Mouse (Mus musculus): ENCODE data around the gene Muc15. TPM values are rescaled to one million over a fixed set of nuclear protein-coding genes. Genes with fewer than 3 reads are reported as not detected.

The Muc15 gene
- not detected for polyA plus RNA-seq (2014; fragmentation: Illumina TruSeq; extraction: RNeasy Lipid Tissue Mini Kit (QIAGEN cat#74804); ENCODE audit: low replicate concordance)

GRCm38 (mm10) chr2:110721290-110721753, at the start of gene Muc15:
Gene Muc15 (plus strand): TSS chr2:110721340.

Other genes with a start within 250 kb of the Muc15 start
- 153 TPM for gene Slc5a12, start 124.0 kb upstream of the Muc15 start, polyA plus RNA-seq (2014; fragmentation: Illumina TruSeq; extraction: RNeasy Lipid Tissue Mini Kit (QIAGEN cat#74804); ENCODE audit: low replicate concordance)
- gene Ano3, start 229.6 kb downstream of the Muc15 start, polyA plus RNA-seq (2014; fragmentation: Illumina TruSeq; extraction: RNeasy Lipid Tissue Mini Kit (QIAGEN cat#74804); ENCODE audit: low replicate concordance), result not detected

Data from small intestine, adult 10 weeks (tissue).